Mouse (Mus musculus): ENCODE data around the gene Svs3a. TPM values are rescaled to one million over a fixed set of nuclear protein-coding genes. Genes with fewer than 3 reads are reported as not detected.
"Not testable (repeated sequence)": the region's sequence is repeated elsewhere in the genome, so short reads cannot be mapped to it uniquely, and the experiment has no call there.

Gene Svs3a
- polyA plus RNA-seq (2014; fragmentation: Nextera tagmentation; extraction: Ambion mirVana) = not detected in 2 replicates

DNA sequence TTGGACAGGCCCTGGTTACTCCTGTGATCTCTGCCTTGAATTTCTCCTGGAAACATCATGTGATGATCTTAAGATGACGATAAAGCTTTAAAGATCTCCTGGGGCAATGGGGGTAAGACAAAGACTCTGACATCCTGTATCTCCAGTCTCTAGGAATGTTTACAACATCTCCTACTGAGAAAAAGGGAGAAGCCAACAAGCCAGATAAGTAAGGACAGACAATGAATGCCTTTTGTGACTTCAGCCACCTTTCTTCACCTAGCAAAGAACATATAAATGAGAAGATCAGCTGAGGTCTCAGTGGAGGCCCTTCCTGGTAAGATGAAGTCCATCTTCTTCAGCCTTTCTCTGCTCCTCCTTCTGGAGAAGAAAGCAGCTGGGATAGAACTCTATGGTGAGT lies at the start of gene Svs3a:
Gene Svs3a (plus strand): TSS at position 301 of the 400 bp plus-strand sequence.
- H3K4me1 ChIP-seq (ENCODE audit: control insufficient read depth in 2 of 2, insufficient read depth in 2 of 2, low read length in 2 of 2); H3K27me3 ChIP-seq (ENCODE audit: control insufficient read depth, insufficient read depth, low read length); ATAC-seq (ENCODE audit: insufficient number of reproducible peaks, insufficient read depth, low FRiP score, low read depth); H3K9ac ChIP-seq (ENCODE audit: low read length); H3K36me3 ChIP-seq (ENCODE audit: control insufficient read depth, insufficient read depth, low read length); H3K9me3 ChIP-seq (ENCODE audit: control insufficient read depth, low read length); H3K4me3 ChIP-seq (ENCODE audit: control insufficient read depth in 1 of 2, insufficient read depth in 1 of 2, low read depth in 1 of 2, low read length in 2 of 2); H3K27ac ChIP-seq (replicated peaks in 1 of 2; ENCODE audit: control insufficient read depth in 1 of 2, insufficient read depth in 1 of 2, low read depth in 2 of 2, low read length in 2 of 2); H3K4me2 ChIP-seq (ENCODE audit: low read length): not testable (repeated sequence)
- 38% methylated on average over 1 of the region's 1 CpGs for WGBS

DNA sequence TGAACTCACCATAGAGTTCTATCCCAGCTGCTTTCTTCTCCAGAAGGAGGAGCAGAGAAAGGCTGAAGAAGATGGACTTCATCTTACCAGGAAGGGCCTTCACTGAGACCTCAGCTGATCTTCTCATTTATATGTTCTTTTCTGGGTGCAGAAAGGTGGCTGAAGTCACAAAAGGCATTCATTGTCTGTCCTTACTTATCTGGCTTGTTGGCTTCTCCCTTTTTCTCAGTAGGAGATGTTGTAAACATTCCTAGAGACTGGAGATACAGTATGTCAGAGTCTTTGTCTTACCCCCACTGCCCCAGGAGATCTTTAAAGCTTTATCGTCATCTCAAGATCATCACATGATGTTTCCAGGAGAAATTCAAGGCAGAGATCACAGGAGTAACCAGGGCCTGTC lies 32.5 kb upstream of the Svs3a start, which contains the start of gene Svs3b:
Gene Svs3b (minus strand): TSS at position 101 of the 400 bp plus-strand sequence.
- not testable (repeated sequence) for H3K4me1 ChIP-seq (ENCODE audit: control insufficient read depth in 2 of 2, insufficient read depth in 2 of 2, low read length in 2 of 2); H3K27me3 ChIP-seq (ENCODE audit: control insufficient read depth, insufficient read depth, low read length); H3K27ac ChIP-seq (replicated peaks in 1 of 2; ENCODE audit: control insufficient read depth in 1 of 2, insufficient read depth in 1 of 2, low read depth in 2 of 2, low read length in 2 of 2); H3K9ac ChIP-seq (ENCODE audit: low read length); ATAC-seq (ENCODE audit: insufficient number of reproducible peaks, insufficient read depth, low FRiP score, low read depth); H3K4me3 ChIP-seq (ENCODE audit: control insufficient read depth in 1 of 2, insufficient read depth in 1 of 2, low read depth in 1 of 2, low read length in 2 of 2); H3K36me3 ChIP-seq (ENCODE audit: control insufficient read depth, insufficient read depth, low read length); H3K4me2 ChIP-seq (ENCODE audit: low read length); H3K9me3 ChIP-seq (ENCODE audit: control insufficient read depth, low read length)
- 33% methylated on average over 1 of the region's 1 CpGs for WGBS

- Histone ChIP-seq H3K9ac (ENCODE audit: low read length) (no peak within 1 kb of the TSS), H3K4me3 (ENCODE audit: control insufficient read depth in 1 of 2, insufficient read depth in 1 of 2, low read depth in 1 of 2, low read length in 2 of 2) (no peak within 1 kb of the TSS), H3K36me3 (ENCODE audit: control insufficient read depth, insufficient read depth, low read length) (no peaks in the 10 kb centered on the region), H3K4me1 (ENCODE audit: control insufficient read depth in 2 of 2, insufficient read depth in 2 of 2, low read length in 2 of 2) (no peaks in the 10 kb centered on the region), H3K9me3 (ENCODE audit: control insufficient read depth, low read length) (no peaks in the 10 kb centered on the region), H3K27ac (replicated peaks in 1 of 2; ENCODE audit: control insufficient read depth in 1 of 2, insufficient read depth in 1 of 2, low read depth in 2 of 2, low read length in 2 of 2) (no peak within 1 kb of the TSS), H3K27me3 (ENCODE audit: control insufficient read depth, insufficient read depth, low read length) (no peaks in the 10 kb centered on the region), H3K4me2 (ENCODE audit: low read length) (no peak within 1 kb of the TSS)
- 85% methylated on average over 4 of the region's 4 CpGs for WGBS
- ATAC-seq (ENCODE audit: insufficient number of reproducible peaks, insufficient read depth, low FRiP score, low read depth) = no peak
Measured at GRCm38 (mm10) chr2:164278359-164278758, 10.7 kb upstream of the Svs3a start, which contains the start of gene Svs4. Gene Svs4, minus strand, starts transcription at chr2:164278459.

DNA sequence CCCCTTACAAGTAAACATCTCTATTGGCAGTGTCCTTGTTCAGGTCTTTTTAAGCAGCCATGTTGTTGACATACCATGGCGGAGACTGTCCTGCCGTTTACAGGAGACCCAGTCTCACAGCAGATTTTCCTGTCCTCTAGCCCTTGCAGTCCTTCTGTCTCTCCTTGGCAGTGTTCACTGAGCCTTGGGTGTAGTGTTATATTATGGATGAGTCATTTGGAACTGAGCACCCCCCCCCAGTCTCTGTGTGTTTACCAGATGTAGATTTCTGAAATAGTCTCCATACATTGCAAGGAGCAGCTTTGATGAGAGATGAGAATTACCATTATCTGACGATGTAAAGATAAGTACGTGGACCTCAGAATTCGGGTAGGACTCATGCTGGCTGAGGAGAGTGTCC lies 23.5 kb downstream of the Svs3a start:
- Histone ChIP-seq H3K9me3 (ENCODE audit: control insufficient read depth, low read length) (no peaks in the 10 kb centered on the region), H3K4me2 (ENCODE audit: low read length) (no peak overlapping the region), H3K27me3 (ENCODE audit: control insufficient read depth, insufficient read depth, low read length) (no peaks in the 10 kb centered on the region), H3K9ac (ENCODE audit: low read length) (no peak overlapping the region), H3K4me3 (ENCODE audit: control insufficient read depth in 1 of 2, insufficient read depth in 1 of 2, low read depth in 1 of 2, low read length in 2 of 2) (no peak overlapping the region), H3K36me3 (ENCODE audit: control insufficient read depth, insufficient read depth, low read length) (no peaks in the 10 kb centered on the region), H3K4me1 (ENCODE audit: control insufficient read depth in 2 of 2, insufficient read depth in 2 of 2, low read length in 2 of 2) (no peaks in the 10 kb centered on the region), H3K27ac (replicated peaks in 1 of 2; ENCODE audit: control insufficient read depth in 1 of 2, insufficient read depth in 1 of 2, low read depth in 2 of 2, low read length in 2 of 2) (no peak overlapping the region)
- 85% methylated on average over 5 of the region's 5 CpGs for WGBS
- ATAC-seq (ENCODE audit: insufficient number of reproducible peaks, insufficient read depth, low FRiP score, low read depth) = no peak

DNA sequence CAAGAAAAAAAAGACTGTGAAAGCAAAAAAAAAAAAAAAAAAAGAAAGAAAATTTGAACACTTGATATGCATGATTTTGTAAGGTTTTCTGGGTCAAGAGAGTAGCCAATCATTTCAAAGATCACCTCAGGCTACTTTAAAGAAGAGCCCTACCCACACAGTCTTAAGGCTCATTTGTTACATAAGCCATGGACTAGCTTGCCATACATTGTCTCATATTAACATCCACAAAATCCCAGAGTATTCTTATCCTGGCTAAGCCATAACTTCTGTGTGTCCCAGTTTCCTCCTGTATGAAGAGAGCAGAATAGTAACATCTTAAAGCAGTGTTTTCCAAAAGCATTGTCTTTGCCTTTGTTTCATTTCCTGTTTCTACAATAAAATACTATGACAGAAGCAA lies 26.4 kb downstream of the Svs3a start:
- H3K27me3 ChIP-seq (ENCODE audit: control insufficient read depth, insufficient read depth, low read length); ATAC-seq (ENCODE audit: insufficient number of reproducible peaks, insufficient read depth, low FRiP score, low read depth); H3K4me1 ChIP-seq (ENCODE audit: control insufficient read depth in 2 of 2, insufficient read depth in 2 of 2, low read length in 2 of 2); H3K36me3 ChIP-seq (ENCODE audit: control insufficient read depth, insufficient read depth, low read length); H3K27ac ChIP-seq (replicated peaks in 1 of 2; ENCODE audit: control insufficient read depth in 1 of 2, insufficient read depth in 1 of 2, low read depth in 2 of 2, low read length in 2 of 2); H3K9ac ChIP-seq (ENCODE audit: low read length); H3K4me3 ChIP-seq (ENCODE audit: control insufficient read depth in 1 of 2, insufficient read depth in 1 of 2, low read depth in 1 of 2, low read length in 2 of 2); H3K4me2 ChIP-seq (ENCODE audit: low read length); H3K9me3 ChIP-seq (ENCODE audit: control insufficient read depth, low read length): not testable (repeated sequence)

DNA sequence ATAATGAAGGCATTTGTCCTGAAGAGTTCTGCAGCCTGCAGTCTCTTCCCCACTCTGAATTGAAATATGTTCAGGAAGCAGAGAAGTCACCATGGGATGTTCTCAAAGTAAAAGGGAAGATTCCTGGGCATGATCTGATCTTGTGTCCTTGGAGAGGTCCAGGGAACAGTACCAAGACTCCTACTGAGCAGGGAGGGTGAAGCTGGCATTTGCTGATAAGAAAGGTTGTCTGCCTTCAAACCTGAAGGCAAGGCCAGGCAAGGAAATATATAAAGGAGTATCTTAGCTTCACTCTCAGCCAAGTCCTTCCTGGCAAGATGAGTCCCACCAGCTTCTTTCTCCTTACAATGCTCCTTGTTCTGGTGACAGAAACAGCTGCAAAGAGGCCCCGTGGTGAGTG lies 27.4 kb downstream of the Svs3a start, which contains the start of gene Svs6:
Gene Svs6 (plus strand): TSS at position 301 of the 400 bp plus-strand sequence.
- not testable (repeated sequence) for ATAC-seq (ENCODE audit: insufficient number of reproducible peaks, insufficient read depth, low FRiP score, low read depth); H3K9ac ChIP-seq (ENCODE audit: low read length); H3K9me3 ChIP-seq (ENCODE audit: control insufficient read depth, low read length); H3K27me3 ChIP-seq (ENCODE audit: control insufficient read depth, insufficient read depth, low read length); H3K4me1 ChIP-seq (ENCODE audit: control insufficient read depth in 2 of 2, insufficient read depth in 2 of 2, low read length in 2 of 2); H3K4me2 ChIP-seq (ENCODE audit: low read length); H3K4me3 ChIP-seq (ENCODE audit: control insufficient read depth in 1 of 2, insufficient read depth in 1 of 2, low read depth in 1 of 2, low read length in 2 of 2); H3K36me3 ChIP-seq (ENCODE audit: control insufficient read depth, insufficient read depth, low read length); H3K27ac ChIP-seq (replicated peaks in 1 of 2; ENCODE audit: control insufficient read depth in 1 of 2, insufficient read depth in 1 of 2, low read depth in 2 of 2, low read length in 2 of 2)
- 73% methylated on average over 1 of the region's 1 CpGs for WGBS

GRCm38 (mm10) chr2:164320983-164321382 lies 31.9 kb downstream of the Svs3a start:
- 77% methylated on average over 6 of the region's 6 CpGs for WGBS
- ATAC-seq (ENCODE audit: insufficient number of reproducible peaks, insufficient read depth, low FRiP score, low read depth) = no peak

DNA sequence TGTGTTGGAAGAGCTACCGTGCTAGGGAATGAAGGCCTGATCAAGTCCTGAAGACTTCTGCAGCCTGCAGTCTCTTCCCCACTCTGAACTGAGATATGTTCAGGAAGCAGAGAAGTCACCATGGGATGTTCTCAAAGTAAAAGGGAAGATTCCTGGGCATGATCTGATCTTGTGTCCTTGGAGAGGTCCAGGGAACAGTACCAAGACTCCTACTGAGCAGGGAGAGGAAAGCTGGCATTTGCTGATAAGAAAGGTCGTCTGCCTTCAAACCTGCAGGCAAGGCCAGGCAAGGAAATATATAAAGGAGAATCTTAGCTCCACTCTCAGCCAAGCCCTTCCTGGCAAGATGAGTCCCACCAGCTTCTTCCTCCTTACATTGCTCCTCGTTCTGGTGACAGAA lies 43.4 kb downstream of the Svs3a start, which contains the start of gene Svs5:
Gene Svs5 (plus strand): TSS at position 301 of the 400 bp plus-strand sequence.
- ATAC-seq (ENCODE audit: insufficient number of reproducible peaks, insufficient read depth, low FRiP score, low read depth); H3K36me3 ChIP-seq (ENCODE audit: control insufficient read depth, insufficient read depth, low read length); H3K4me1 ChIP-seq (ENCODE audit: control insufficient read depth in 2 of 2, insufficient read depth in 2 of 2, low read length in 2 of 2); H3K27me3 ChIP-seq (ENCODE audit: control insufficient read depth, insufficient read depth, low read length); H3K4me2 ChIP-seq (ENCODE audit: low read length); H3K4me3 ChIP-seq (ENCODE audit: control insufficient read depth in 1 of 2, insufficient read depth in 1 of 2, low read depth in 1 of 2, low read length in 2 of 2); H3K9ac ChIP-seq (ENCODE audit: low read length); H3K27ac ChIP-seq (replicated peaks in 1 of 2; ENCODE audit: control insufficient read depth in 1 of 2, insufficient read depth in 1 of 2, low read depth in 2 of 2, low read length in 2 of 2); H3K9me3 ChIP-seq (ENCODE audit: control insufficient read depth, low read length): not testable (repeated sequence)
- 48% methylated on average over 3 of the region's 3 CpGs for WGBS

More at GRCm38 (mm10) chr2:164320983-164321382, 31.9 kb downstream of the Svs3a start:
- Histone ChIP-seq H3K36me3 (ENCODE audit: control insufficient read depth, insufficient read depth, low read length) (no peaks in the 10 kb centered on the region), H3K4me3 (ENCODE audit: control insufficient read depth in 1 of 2, insufficient read depth in 1 of 2, low read depth in 1 of 2, low read length in 2 of 2) (no peak overlapping the region), H3K27me3 (ENCODE audit: control insufficient read depth, insufficient read depth, low read length) (no peaks in the 10 kb centered on the region), H3K9me3 (ENCODE audit: control insufficient read depth, low read length) (no peaks in the 10 kb centered on the region), H3K27ac (replicated peaks in 1 of 2; ENCODE audit: control insufficient read depth in 1 of 2, insufficient read depth in 1 of 2, low read depth in 2 of 2, low read length in 2 of 2) (no peak overlapping the region), H3K4me1 (ENCODE audit: control insufficient read depth in 2 of 2, insufficient read depth in 2 of 2, low read length in 2 of 2) (no peaks in the 10 kb centered on the region), H3K9ac (ENCODE audit: low read length) (no peak overlapping the region), H3K4me2 (ENCODE audit: low read length) (no peak overlapping the region)

All from heart, embryonic 14.5 days (tissue).